Comparison of ENCODE assay signal across 22 mouse cellular contexts in genomic region chr1:179977437-179977836, GRCm38 (mm10). TPM values are rescaled to one million over a fixed set of nuclear protein-coding genes. Genes with fewer than 3 reads are reported as not detected.
DNase-seq lines count a peak whose midpoint lies in the region; ATAC-seq and TF ChIP-seq lines count a peak whose summit lies in the region.
"Had no signal": no experiment of that assay in that cellular context is flagged by ENCODE, and none has a peak within 500 bp of the region (broad histone marks: within the 10 kb centered on the region; RNA-seq: fewer than 3 reads in every experiment).

No protein-coding gene starts in this region.

- H3K27me3 ChIP-seq in liver, embryonic 11.5 days (replicated peaks; ENCODE audit: control insufficient read depth, insufficient read depth, low read length) = no peaks in the 10 kb centered on the region
- H3K27me3 ChIP-seq in embryonic facial prominence, embryonic 12.5 days = no peaks in the 10 kb centered on the region
- no peaks in the 10 kb centered on the region for H3K27me3 ChIP-seq in limb, embryonic 14.5 days (ENCODE audit: control insufficient read depth, insufficient read depth, low read length)
- H3K27me3 ChIP-seq: embryonic facial prominence, embryonic 13.5 days; forebrain, embryonic 15.5 days; hindbrain, embryonic 13.5 days; Patski had no signal

- 60% methylated on average over 6 of the region's 6 CpGs for whole genome bisulfite sequencing in liver, embryonic 11.5 days
- WGBS in embryonic facial prominence, embryonic 12.5 days = 26% methylated on average over 6 of the region's 6 CpGs
- 16% methylated on average over 6 of the region's 6 CpGs for WGBS in limb, embryonic 14.5 days

- H3K4me3 ChIP-seq in liver, embryonic 11.5 days (ENCODE audit: low read depth, low read length) = no peak overlapping the region
- H3K4me3 ChIP-seq in embryonic facial prominence, embryonic 12.5 days = no peak overlapping the region
- H3K4me3 ChIP-seq in limb, embryonic 14.5 days (replicated peaks; ENCODE audit: low read length) = no peak overlapping the region
- H3K4me3 ChIP-seq: embryonic facial prominence, embryonic 13.5 days; forebrain, embryonic 15.5 days; hindbrain, embryonic 13.5 days had no signal

- no peak overlapping the region for H3K27ac ChIP-seq in liver, embryonic 11.5 days (ENCODE audit: low read depth, low read length)
- H3K27ac ChIP-seq in embryonic facial prominence, embryonic 12.5 days = peak overlapping the region; percentile 24; the same call in 1 of the 2 replicates
- H3K27ac ChIP-seq in limb, embryonic 14.5 days (replicated peaks; ENCODE audit: low read depth, low read length) = no peak overlapping the region
- H3K27ac ChIP-seq: embryonic facial prominence, embryonic 13.5 days; forebrain, embryonic 15.5 days; hindbrain, embryonic 13.5 days; stomach, postnatal 0 days had no signal

- H3K9ac ChIP-seq in liver, embryonic 11.5 days (ENCODE audit: low read depth, low read length) = no peak overlapping the region
- no peak overlapping the region for H3K9ac ChIP-seq in embryonic facial prominence, embryonic 12.5 days
- no peak overlapping the region for H3K9ac ChIP-seq in limb, embryonic 14.5 days (ENCODE audit: low read depth, low read length, severe bottlenecking)
- H3K9ac ChIP-seq: embryonic facial prominence, embryonic 13.5 days; forebrain, embryonic 15.5 days; hindbrain, embryonic 13.5 days had no signal

- H3K36me3 ChIP-seq in liver, embryonic 11.5 days (ENCODE audit: control insufficient read depth, insufficient read depth, low read length) = no peaks in the 10 kb centered on the region
- H3K36me3 ChIP-seq in embryonic facial prominence, embryonic 12.5 days = no peaks in the 10 kb centered on the region
- H3K36me3 ChIP-seq in limb, embryonic 14.5 days (ENCODE audit: control insufficient read depth, insufficient read depth, low read length) = no peaks in the 10 kb centered on the region
- H3K36me3 ChIP-seq: forebrain, embryonic 15.5 days had no signal

- peaks cover 31% of the 10 kb centered on the region for H3K4me1 ChIP-seq in liver, embryonic 11.5 days (replicated peaks; ENCODE audit: control insufficient read depth, insufficient read depth, low read length)
- H3K4me1 ChIP-seq in embryonic facial prominence, embryonic 12.5 days = peaks cover 20% of the 10 kb centered on the region
- H3K4me1 ChIP-seq in limb, embryonic 14.5 days (ENCODE audit: control insufficient read depth, insufficient read depth, low read length) = peaks cover 13% of the 10 kb centered on the region

- TF ChIP-seq POLR2A in limb, embryonic 14.5 days (IDR thresholded peaks at IDR 0.05; ENCODE audit: borderline replicate concordance, extremely low read depth, insufficient read depth, insufficient read length) = no peak

- peaks cover 6% of the 10 kb centered on the region; the same call in 1 of the 2 replicates for H3K9me3 ChIP-seq in liver, embryonic 11.5 days (ENCODE audit: control insufficient read depth, low read length)
- H3K9me3 ChIP-seq in embryonic facial prominence, embryonic 12.5 days = 0 out of 2 replicates have a peak, but pooled peaks cover 5% of the 10 kb centered on the region
- peaks cover 7% of the 10 kb centered on the region; the same call in 1 of the 2 replicates for H3K9me3 ChIP-seq in limb, embryonic 14.5 days (ENCODE audit: control insufficient read depth, low read length)
- H3K9me3 ChIP-seq: forebrain, embryonic 15.5 days had no signal

- no peak for DNase-seq in liver, embryonic 11.5 days (ENCODE audit: low spot score)
- DNase-seq in liver = no peak
- DNase-seq in limb, embryonic 14.5 days (ENCODE audit: low spot score) = no peak
- DNase-seq in right cerebral cortex, postnatal 25 days = no peak
- no peak for DNase-seq in natural killer cell, adult 2 months (ENCODE audit: low spot score in 2 of 2)
- DNase-seq in layer of hippocampus, adult 18-20 months (ENCODE audit: low spot score in 2 of 2) = no peak
- DNase-seq: cerebellum, adult 11 months; cerebellum, postnatal 14 days; gastrocnemius, postnatal 36 days; kidney, adult 11 months; kidney, postnatal 4 days; layer of hippocampus, adult 9-11 months; lung, adult 18-20 months; lung, postnatal 10 days; thymus, adult 2 months had no signal

- peak overlapping the region; percentile 58 for H3K4me2 ChIP-seq in liver, embryonic 11.5 days
- no peak overlapping the region for H3K4me2 ChIP-seq in embryonic facial prominence, embryonic 12.5 days (replicated peaks)
- H3K4me2 ChIP-seq in limb, embryonic 14.5 days (replicated peaks; ENCODE audit: low read depth, low read length, severe bottlenecking) = no peak overlapping the region
- H3K4me2 ChIP-seq: embryonic facial prominence, embryonic 13.5 days; forebrain, embryonic 15.5 days; hindbrain, embryonic 13.5 days; midbrain, embryonic 11.5 days had no signal

- ATAC-seq in liver, embryonic 11.5 days (replicated peaks; ENCODE audit: low FRiP score) = no peak
- no peak for ATAC-seq in embryonic facial prominence, embryonic 12.5 days (ENCODE audit: insufficient number of reproducible peaks, insufficient read depth, low FRiP score, low TSS enrichment)
- peak; percentile 37; the same call in 1 of the 2 replicates for ATAC-seq in limb, embryonic 14.5 days (ENCODE audit: low FRiP score, low read depth)
- ATAC-seq: forebrain, embryonic 15.5 days; Patski had no signal

RNA-seq across cellular contexts. Expression of gene Cdc42bpa, which starts 17.2 kb away (rescaled TPM):
- polyA plus RNA-seq in liver, embryonic 11.5 days (2014; fragmentation: Nextera tagmentation; extraction: Ambion mirVana) = 11.2 and 13.1 TPM in 2 replicates
- 18.4 and 20.2 TPM in 2 replicates for polyA plus RNA-seq in embryonic facial prominence, embryonic 12.5 days (2016; fragmentation: Nextera tagmentation; extraction: Ambion mirVana)
- polyA plus RNA-seq in limb, embryonic 14.5 days (2012; rRNA removed) = 27.6 and 29.1 TPM in 2 replicates
- 16.8 and 20.6 TPM in 2 replicates for polyA plus RNA-seq in limb, embryonic 14.5 days (2014; fragmentation: Nextera tagmentation; extraction: Ambion mirVana)
- 100 to 1,000 TPM; 226 to 244 TPM for total RNA-seq in layer of hippocampus, adult 18-20 months (2021)
